Comparison of ENCODE assay signal across 14 mouse cellular contexts in genomic region chr7:45255822-45256221, GRCm38 (mm10). TPM values are rescaled to one million over a fixed set of nuclear protein-coding genes. Genes with fewer than 3 reads are reported as not detected.
"Had no signal": no experiment of that assay in that cellular context is flagged by ENCODE, and none has a peak within 500 bp of the region (broad histone marks: within the 10 kb centered on the region; RNA-seq: fewer than 3 reads in every experiment).

No protein-coding gene starts in this region.

RNA-seq across cellular contexts. Expression of gene Slc6a16, which starts 14.9 kb away (rescaled TPM):
- total RNA-seq: monocyte, adult 5-6 weeks; neutrophil, adult 5-6 weeks had no signal
- polyA plus RNA-seq: liver, embryonic 12.5 days; liver, embryonic 16.5 days; macrophage; midbrain, embryonic 11.5 days; stomach, embryonic 14.5 days; urinary bladder, adult 2 months had no signal

RNA-seq across cellular contexts. Expression of gene Slc6a21, which starts 21.5 kb away (rescaled TPM):
- total RNA-seq: layer of hippocampus, postnatal 25 days; monocyte, adult 5-6 weeks; neutrophil, adult 5-6 weeks had no signal
- polyA plus RNA-seq: kidney, postnatal 0 days; limb, embryonic 10.5 days; limb, embryonic 14.5 days; liver, embryonic 12.5 days; liver, embryonic 16.5 days; macrophage; midbrain, embryonic 11.5 days; midbrain, embryonic 15.5 days; neural tube, embryonic 12.5 days; stomach, embryonic 14.5 days; urinary bladder, adult 2 months had no signal

RNA-seq across cellular contexts. Expression of gene Tead2, which starts 40.3 kb away (rescaled TPM):
- total RNA-seq: neutrophil, adult 5-6 weeks had no signal
- polyA plus RNA-seq: macrophage had no signal

RNA-seq across cellular contexts. Expression of gene Dkkl1, which starts 43.9 kb away (rescaled TPM):
- polyA plus RNA-seq: macrophage had no signal
